Mouse (Mus musculus) heart, postnatal 4 days (tissue): Measurements from ENCODE around the gene Nploc4. TPM values are rescaled to one million over a fixed set of nuclear protein-coding genes. Genes with fewer than 3 reads are reported as not detected.
A peak's percentile ranks its signal among the peaks of the same experiment; 100 is the strongest.
"Not testable (repeated sequence)": the region's sequence is repeated elsewhere in the genome, so short reads cannot be mapped to it uniquely, and the experiment has no call there.

ENCODE experiments used
- DNase-seq: peaks from one replicate; pipeline ENCODE4 v3.0.0; 2021
- total RNA-seq, 2 experiments: library from RNA; stranded (reverse); gene quantifications; 2 replicates each; pipeline ENCODE4 v1.2.3; 2021

Nploc4 gene
- total RNA-seq, 2 experiments from 2014 or later: 63.3 to 63.8 TPM

- not testable (repeated sequence) for DNase-seq
Measured at GRCm38 (mm10) chr11:120352093-120352350, 85.5 kb downstream of the Nploc4 start.

DNA sequence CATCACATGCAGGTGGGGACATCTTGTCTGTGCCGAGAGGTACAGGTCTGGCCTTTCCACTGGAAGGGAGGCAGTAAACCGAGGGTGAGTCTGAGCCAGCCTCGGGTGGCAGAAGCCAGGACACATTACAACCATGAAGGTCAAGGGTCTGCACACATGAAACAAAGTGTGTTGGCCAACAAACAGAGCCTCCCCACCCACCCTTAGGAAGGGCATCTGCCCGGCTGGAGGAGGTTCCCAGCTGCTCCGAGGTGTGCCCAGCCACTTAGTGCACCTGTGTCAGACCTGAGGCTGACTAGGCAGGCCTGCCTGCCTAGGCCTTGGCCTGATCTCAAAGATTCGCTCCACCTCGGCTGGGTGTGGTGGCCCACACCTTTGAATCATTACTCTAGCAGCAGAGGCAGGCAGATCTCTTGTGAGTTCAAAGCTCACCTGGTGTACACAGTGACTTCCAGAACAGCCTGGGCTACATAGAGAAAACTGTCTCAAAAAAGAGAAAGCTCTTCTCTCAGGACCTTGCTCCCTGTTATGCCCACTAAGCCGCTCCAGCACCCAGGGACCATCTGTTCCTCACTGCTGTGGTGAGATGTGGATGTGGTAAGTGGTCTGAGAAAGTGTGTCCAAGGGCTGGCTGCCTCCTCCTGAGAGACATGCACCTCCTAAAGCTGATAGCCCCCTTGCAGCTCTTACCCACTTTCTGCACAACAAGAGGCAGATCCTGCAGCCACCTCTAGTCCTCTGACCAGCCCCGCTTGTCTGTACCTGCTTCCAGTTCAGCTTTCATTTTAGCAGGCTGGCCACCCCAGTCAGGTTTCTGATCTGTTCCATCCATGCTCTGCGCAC lies 86.0 kb downstream of the Nploc4 start:
- DNase-seq: no peak

GRCm38 (mm10) chr11:120350711-120351110 lies 86.8 kb downstream of the Nploc4 start:
- peak; percentile 57 for DNase-seq

DNA sequence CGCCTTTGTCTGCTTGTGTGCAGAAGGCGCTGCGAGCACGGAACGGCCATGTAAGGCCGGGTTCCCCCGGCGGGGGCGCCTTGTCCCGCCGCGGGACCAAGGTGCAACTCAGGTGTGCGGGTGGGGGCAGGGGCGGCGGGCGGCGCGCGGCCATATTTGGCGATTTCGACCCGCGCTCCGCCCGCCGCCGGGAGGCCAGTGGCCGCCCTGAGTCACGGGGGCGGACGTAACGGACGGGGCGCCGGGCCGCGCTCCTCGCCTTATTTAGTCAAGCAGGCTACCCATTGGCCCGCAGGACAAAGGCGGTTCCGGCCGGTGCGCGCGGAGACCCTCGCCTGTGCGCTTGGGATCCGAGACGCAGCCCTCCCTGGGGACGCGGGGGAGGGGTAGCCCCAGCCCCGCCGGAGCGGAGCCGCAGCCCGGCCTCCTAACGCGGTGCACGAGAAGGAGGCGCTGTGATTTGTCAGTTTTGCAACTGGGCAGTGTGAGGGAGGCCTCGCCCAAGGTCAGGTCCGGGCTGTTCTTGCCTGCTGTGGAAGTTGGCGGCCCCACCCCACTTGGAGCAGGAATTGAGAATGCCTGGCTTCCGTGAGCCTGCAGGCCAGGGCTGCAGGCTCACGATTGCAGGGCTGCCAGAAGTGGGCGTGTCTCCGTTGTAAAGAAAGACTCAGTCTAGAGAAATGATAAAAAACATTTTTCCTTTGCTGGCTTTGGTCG lies 87.4 kb downstream of the Nploc4 start:
- DNase-seq: peak; percentile 97

GRCm38 (mm10) chr11:120349371-120349985 lies 88.0 kb downstream of the Nploc4 start:
- peak; percentile 59 for DNase-seq

DNA sequence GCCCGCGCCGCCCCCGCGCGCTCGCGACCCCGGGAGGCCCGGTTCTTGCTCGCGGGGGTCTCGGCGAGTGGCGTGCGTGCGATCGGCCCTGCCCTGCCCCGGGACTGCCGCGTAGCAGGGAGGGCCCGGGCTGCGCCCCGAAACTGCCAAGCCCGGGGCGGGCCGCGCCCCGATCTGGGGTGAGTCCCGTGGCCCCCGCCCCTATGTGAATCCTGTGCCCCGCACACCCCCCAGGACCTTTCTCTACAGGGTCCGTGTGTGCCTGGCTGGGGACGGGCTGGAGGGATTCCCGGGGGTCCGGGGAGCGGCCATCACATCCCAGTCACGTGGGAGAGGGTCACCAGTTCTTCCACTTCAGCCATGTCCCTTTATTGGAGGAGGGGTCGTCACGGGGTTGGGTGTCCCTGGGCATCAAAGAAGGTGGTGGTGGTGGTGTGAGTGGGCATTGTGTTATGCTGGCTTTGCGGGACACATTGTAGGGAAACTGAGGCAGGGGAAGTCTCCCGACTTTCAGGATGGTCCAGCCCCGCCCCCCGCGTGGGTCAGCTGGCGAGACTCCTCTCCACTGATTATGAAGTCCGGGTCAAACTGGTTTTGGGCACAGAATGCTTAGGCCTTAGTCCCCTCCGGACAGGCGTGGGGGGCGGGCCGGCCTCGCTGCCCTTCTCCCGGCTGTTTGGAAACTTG lies 88.7 kb downstream of the Nploc4 start:
- DNase-seq: peak; percentile 76

DNA sequence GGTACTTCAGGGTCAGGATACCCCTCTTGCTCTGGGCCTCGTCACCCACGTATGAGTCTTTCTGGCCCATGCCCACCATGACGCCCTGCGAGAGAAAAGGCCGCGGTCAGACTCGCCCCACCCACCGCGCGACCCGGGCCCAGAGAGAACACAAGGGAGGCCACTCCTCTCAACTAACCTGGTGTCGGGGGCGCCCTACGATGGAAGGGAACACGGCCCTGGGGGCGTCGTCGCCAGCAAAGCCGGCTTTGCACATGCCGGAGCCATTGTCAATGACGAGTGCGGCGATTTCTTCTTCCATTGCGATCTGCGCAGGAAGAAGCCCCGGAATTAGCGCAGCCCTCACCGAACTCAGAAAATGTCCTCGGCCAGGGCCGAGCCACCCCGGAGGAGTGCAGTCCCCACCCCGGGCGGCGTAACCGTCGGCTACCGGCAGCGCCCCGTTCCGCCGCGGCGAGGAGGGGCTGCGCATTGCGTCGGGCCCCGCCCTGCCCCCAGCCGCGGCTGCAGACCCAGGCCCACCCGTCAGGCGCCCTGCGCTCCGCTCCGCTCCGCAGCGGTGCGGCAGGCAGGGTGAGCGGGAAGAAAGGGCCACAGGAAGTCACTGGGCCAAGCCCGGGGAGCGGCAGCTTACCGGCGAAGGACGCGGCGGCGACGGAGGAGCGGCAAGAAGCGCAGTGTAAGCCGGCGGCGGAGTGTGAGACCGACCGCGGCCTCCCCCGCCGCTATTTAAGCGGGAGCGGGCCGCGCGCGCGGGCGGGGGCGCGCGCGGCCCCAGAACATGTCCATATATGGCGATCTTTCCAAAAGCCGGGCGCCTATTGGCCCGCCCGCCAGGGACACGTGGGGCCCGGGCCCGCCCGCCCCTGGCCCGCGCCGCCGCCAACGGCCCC lies 89.5 kb downstream of the Nploc4 start, which contains the start of gene Actg1:
TSS of gene Actg1 (minus strand) at position 752 of the 893 bp plus-strand sequence.
- peak; percentile 92 for DNase-seq

GRCm38 (mm10) chr11:120347301-120347700 lies 90.2 kb downstream of the Nploc4 start:
- DNase-seq: peak; percentile 30

DNA sequence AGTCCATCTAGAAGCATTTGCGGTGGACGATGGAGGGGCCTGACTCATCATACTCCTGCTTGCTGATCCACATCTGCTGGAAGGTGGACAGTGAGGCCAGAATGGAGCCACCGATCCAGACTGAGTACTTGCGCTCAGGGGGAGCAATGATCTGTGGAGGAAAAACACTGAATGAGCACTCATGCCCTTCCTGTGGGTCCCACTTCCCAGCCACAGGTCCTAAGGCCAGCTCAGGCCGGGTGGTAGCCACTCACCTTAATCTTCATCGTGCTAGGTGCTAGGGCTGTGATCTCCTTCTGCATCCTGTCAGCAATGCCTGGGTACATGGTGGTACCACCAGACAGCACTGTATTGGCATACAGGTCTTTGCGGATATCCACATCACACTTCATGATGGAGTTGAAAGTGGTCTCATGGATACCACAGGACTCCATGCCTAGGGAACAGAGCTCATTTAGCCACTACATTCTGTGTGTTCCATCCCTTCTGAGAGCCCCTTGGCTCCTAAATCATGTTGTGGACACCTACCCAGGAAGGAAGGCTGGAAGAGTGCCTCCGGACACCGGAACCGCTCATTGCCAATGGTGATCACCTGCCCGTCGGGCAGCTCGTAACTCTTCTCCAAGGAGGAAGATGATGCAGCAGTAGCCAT lies 91.0 kb downstream of the Nploc4 start:
- peak; percentile 14 for DNase-seq

GRCm38 (mm10) chr11:120345067-120345681 lies 92.3 kb downstream of the Nploc4 start:
- peak; percentile 30 for DNase-seq

GRCm38 (mm10) chr11:120344310-120344920 lies 93.1 kb downstream of the Nploc4 start:
- DNase-seq: peak; percentile 40

DNA sequence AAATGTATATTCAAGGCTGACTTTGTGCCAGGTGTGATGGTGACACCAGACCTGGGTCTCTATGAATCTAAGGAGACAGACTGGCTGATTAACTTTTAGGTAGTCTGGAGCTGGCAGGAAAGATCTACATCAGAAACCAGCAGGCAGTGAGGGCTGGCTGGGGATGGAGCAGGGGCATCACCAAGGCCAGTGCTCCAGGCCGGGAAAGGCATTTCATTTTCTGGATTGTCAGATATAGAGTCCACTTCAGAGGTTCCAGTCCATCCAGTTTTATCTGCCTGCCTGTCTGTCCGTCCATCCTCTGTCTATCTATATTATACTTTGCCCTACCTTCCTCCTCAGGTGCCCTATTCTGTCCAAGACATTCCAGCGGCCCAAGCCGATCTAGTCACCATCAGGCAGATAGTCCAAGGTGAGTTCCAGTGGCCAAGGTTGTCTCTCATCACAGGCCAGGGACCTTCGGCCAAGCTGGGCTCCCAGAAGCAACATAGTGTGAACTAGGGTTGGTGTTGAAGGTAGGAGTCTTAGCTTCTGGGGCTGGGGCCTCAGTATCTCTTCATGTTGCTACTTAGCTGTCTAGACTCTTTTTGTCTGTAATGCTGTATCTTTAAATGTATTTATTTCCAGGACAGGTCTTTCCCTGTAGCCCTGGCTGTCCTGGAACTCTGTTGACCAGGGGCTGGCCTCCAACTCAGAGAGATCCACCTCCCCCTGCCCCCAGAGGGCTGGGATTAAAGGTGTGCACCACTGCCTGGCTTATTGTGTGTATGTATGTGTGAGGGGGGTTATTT lies 93.8 kb downstream of the Nploc4 start:
- DNase-seq: peak; percentile 56

GRCm38 (mm10) chr11:120342656-120343160 lies 94.8 kb downstream of the Nploc4 start:
- peak; percentile 5 for DNase-seq

DNA sequence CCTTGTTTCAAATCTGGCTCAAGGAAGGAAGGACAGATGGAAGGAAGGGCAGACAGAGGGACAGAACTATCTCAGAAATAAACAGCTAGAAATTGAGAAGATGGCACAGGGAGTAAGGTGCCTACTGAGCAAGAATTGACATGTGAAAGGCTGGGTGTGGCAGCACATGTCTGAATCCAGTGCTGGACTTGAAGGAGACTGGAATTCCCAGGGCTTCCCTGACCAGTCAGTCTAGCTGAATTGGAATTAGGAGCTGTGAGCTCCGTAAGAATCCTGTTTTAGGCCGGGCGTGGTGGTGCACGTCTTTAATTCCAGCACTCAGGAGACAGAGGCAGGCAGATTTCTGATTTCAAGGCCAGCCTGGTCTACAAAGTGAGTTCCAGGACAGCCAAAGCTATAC lies 95.8 kb downstream of the Nploc4 start:
- peak; percentile 4 for DNase-seq

DNA sequence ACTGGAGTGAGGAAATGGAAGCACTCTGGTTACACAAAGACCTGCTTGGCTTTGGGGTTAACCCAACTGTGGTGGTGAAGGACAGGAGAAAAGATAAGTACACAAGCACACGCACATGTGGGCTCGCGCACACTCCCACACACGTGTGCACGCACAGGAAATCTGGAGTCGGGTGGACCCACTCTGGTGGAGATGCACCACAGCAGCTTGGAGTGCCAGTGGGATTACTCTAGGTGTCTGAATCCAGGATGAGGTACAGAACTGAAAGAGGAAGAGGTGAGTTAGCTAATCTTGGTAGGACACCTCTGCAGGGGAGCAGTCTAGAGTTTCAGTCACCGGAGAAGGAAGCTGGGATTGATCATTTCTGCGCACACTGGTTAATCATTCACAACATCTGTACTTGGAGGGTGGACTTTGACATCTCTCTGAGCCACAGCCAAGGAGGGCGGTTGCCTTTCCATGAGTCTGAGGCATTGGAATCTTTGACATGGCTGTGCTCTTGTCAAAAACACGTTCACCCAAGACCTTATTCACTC lies 97.5 kb downstream of the Nploc4 start:
- peak; percentile 5 for DNase-seq

DNA sequence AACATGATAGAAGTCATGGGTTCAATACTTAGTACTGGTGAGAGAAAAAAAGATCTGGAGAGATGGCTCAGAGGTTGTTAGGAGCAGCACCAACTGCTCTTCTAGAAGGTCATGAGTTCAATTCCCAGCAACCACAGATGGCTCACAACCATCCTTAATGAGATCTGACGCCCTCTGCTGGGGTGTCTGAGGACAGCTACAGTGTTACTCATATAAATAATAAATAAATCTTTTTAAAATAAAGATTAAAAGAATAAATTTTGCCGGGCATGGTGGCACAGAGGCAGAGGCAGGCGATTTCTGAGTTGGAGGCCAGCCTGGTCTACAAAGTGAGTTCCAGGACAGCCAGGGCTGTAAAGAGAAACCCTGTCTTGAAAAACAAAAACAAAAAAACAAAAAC lies 98.7 kb downstream of the Nploc4 start:
- no peak for DNase-seq

GRCm38 (mm10) chr11:120337447-120337846 lies 100.1 kb downstream of the Nploc4 start:
- DNase-seq: no peak

- DNase-seq: peak; percentile 9
Measured at GRCm38 (mm10) chr11:120335431-120336021, 102.0 kb downstream of the Nploc4 start.
